Mouse (Mus musculus) activated CD4-positive, CD25-positive, alpha-beta regulatory T cell, adult 9 weeks (primary cell): ENCODE data around the gene Olfr1178. TPM values are rescaled to one million over a fixed set of nuclear protein-coding genes. Genes with fewer than 3 reads are reported as not detected.

Experiments used
- polyA plus RNA-seq: library from polyadenylated mRNA; unstranded; fragments of 100-300 nt; shearing (Covaris generic); gene quantifications from one replicate; pipeline ENCODE4 v1.2.1, GENCODE M21; 2017

Gene Olfr1178
- not detected for polyA plus RNA-seq

DNA sequence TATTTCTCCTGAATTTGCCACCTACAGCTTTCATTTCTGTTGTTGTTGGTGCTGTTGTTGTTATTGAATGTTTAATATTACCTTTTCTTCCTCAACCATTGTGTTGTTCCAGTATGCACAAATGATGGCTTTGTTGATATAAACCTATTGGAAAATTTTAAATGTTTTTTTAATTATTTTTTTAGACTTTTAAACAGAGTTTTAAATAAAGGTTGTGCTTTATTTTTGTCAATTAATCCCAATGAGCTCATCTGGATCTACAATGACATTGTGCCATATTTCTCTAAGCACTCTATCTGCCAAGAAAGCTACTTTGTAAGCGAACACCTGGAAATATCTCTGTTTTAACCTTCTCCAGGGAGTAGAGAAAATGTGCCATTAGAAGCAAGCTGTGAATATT lies at the start of gene Olfr1178:
TSS of gene Olfr1178 (plus strand) at position 301 of the 400 bp plus-strand sequence.

DNA sequence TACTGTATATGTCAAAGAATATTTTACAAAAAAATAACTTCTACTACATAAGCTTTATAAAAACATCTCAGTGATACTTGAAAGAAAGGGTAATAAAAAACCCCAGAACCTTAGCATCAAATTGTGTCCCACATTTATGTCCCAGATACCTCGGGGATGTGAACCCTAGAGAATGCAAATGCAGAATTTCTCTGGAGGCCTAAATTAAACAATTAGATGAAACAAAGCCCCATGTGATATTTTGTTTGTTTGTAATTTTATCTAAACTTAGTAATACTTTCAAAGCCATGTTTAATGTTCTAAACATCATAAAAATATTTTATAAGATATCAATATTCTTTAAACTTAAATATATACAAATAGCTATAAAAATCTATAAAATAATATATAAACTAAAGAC lies 40.5 kb upstream of the Olfr1178 start, which contains the start of gene Olfr1177-ps:
TSS of gene Olfr1177-ps (minus strand) at position 101 of the 400 bp plus-strand sequence.

DNA sequence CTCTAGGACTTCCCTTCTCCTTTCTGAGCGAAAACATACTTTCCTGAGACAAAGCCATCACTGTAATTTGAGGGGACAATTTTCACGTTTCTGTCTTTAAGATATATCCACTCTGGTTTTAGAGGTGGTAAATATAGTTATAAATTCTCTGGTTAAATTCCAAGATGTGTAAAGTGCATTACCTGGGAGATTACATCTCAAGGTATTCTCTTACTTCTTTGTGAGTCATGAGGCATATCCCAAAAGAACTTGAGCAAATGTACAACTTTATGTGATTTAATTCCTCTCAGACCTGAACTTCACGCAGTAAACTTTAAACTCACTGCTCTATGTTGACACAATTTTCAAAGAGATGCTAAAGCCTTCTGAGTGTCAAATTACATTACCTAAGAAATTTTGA lies 19.5 kb downstream of the Olfr1178 start, which contains the start of gene Olfr1179:
TSS of gene Olfr1179 (minus strand) at position 101 of the 400 bp plus-strand sequence.

DNA sequence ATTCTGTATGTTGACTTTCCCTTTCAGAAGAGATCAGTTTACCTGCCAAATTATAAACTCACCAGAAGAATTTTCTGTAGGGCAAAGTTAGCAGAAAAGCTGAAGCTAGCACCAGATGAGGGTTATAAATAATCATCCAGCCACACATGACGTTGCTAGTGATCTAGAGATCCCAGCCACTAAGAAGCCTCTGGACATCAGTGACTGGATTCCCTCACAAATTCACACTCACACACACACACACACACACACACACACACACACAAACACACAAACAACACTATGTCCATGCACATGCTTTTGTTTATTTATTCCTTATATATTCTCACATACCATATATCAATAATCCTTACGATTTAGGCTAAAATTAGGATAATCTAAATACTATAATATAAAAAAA lies 32.2 kb downstream of the Olfr1178 start, which contains the start of gene Olfr1180:
TSS of gene Olfr1180 (minus strand) at position 101 of the 400 bp plus-strand sequence.

DNA sequence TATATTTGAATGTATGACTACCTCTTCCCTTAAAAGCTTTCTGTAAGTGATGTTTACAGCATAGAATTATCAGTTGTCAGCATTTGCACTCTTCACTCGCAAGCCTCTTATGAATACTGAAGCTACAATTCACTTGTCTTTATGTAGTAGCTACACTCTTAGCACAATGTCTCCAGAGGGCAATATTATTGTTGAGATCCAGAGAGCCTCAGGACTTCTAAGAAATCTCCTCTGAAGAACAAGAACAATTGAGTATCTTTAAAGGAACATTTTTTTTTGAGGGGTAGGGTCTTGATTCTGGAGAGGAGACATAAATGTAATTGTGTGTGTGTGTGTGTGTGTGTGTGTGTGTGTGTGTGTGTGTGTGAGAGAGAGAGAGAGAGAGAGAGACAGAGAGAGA lies 39.2 kb downstream of the Olfr1178 start, which contains the start of gene Olfr1181:
TSS of gene Olfr1181 (minus strand) at position 101 of the 400 bp plus-strand sequence.

DNA sequence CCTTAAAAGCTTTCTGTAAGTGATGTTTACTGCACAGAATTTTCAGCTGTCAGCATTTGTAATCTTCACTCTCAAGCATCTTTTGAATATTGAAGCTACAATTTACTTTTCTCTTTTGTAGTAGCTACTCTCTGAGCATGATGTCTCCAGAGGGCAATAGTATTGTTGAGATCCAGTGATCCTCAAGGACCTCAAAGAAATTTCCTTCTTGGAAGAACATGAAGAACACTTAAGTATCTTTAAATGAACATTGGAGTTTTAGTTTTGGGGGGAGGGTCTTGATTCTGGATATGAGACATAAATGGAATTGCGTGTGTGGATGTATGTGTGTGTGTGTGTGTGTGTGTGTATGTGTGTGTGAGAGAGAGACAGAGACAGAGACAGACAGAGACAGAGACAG lies 62.2 kb downstream of the Olfr1178 start, which contains the start of gene Gm13757:
TSS of gene Gm13757 (minus strand) at position 101 of the 400 bp plus-strand sequence.

Other genes starting within 250 kb of the Olfr1178 start
- gene Olfr1167, start 231.9 kb upstream of the Olfr1178 start, polyA plus RNA-seq = not detected
- not detected for gene Olfr1168, start 205.2 kb upstream of the Olfr1178 start, polyA plus RNA-seq
- gene Olfr1170, start 158.7 kb upstream of the Olfr1178 start, polyA plus RNA-seq = not detected
- not detected for gene Olfr1173, start 107.2 kb upstream of the Olfr1178 start, polyA plus RNA-seq
- not detected for gene Olfr1174-ps, start 71.9 kb upstream of the Olfr1178 start, polyA plus RNA-seq
- gene Olfr1175-ps, start 59.8 kb upstream of the Olfr1178 start, polyA plus RNA-seq = not detected
- not detected for gene Olfr1176, start 50.3 kb upstream of the Olfr1178 start, polyA plus RNA-seq
- not detected for gene Olfr1177-ps, start 40.6 kb upstream of the Olfr1178 start, polyA plus RNA-seq
- gene Olfr1179, start 19.4 kb downstream of the Olfr1178 start, polyA plus RNA-seq = not detected
- gene Olfr1180, start 32.1 kb downstream of the Olfr1178 start, polyA plus RNA-seq = not detected
- not detected for gene Olfr1181, start 39.1 kb downstream of the Olfr1178 start, polyA plus RNA-seq
- gene Gm13757, start 62.1 kb downstream of the Olfr1178 start, polyA plus RNA-seq = not detected
- gene Olfr1183, start 67.8 kb downstream of the Olfr1178 start, polyA plus RNA-seq = not detected
- not detected for gene Olfr1184, start 96.5 kb downstream of the Olfr1178 start, polyA plus RNA-seq
- gene Olfr1185-ps1, start 106.3 kb downstream of the Olfr1178 start, polyA plus RNA-seq = not detected
- not detected for gene Olfr1186, start 131.5 kb downstream of the Olfr1178 start, polyA plus RNA-seq
- not detected for gene Olfr1188, start 169.9 kb downstream of the Olfr1178 start, polyA plus RNA-seq
- not detected for gene Olfr1189, start 199.4 kb downstream of the Olfr1178 start, polyA plus RNA-seq